Mouse (Mus musculus) adrenal gland (tissue): ENCODE measurements at regions not wholly inside any gene's neighbourhood (a gene's known extent, or its start where the extent isn't known, plus 50 kb on each side); places are given as distances from the start of the nearest gene placed in this dataset.

ENCODE experiments used
- intact Hi-C: fragments of 180-260 bp; cut with DNase I; formaldehyde crosslinking; loops from one replicate; pipeline ENCODE4 v1.15.1; 2025

DNA sequence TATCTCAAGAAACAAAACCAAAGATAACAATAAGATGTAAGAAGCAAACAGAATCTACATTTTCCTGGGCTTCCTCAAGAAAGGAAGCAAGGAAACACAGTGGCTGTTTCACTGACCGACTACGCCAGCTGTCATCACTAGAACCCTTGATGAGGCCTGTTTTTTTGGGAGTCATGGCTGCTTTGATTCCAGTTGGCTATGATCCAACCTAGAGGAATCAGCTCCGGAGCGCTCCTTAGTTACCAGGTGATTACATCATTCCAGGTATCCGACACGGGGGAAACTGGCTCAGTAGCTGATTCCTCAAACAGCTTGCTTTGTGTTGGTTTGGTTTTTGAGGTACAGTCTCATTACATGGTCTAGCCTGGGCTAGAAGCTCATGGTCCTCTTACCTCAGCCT, 84.1 kb upstream of the Galnt15 start:
- intact Hi-C loops = loop anchor here (10.0 kb wide), 1 partner anchor 290 kb away; no protein-coding TSS in a partner anchor

DNA sequence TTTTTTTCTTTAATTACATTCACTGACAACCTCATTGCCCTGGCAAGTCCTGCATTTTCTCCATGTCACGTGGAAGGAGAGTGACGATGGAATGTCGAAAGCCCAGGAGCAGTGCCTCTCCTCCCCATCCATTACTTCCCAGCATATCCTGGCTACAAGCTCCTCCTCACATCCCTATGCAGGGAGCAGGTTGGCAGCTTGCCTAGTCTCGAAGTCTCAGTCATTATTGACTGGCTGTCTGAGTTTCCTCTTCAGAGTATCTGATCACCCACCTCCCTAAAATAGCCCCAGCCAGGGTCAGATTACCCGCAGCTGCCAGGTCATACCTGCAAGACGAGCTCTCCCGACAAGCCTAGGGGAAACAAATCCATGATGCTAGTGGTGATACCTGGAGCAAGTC, 83.7 kb upstream of the Galnt15 start:
- intact Hi-C loops = loop anchor here (10.0 kb wide), 1 partner anchor 290 kb away; no protein-coding TSS in a partner anchor

DNA sequence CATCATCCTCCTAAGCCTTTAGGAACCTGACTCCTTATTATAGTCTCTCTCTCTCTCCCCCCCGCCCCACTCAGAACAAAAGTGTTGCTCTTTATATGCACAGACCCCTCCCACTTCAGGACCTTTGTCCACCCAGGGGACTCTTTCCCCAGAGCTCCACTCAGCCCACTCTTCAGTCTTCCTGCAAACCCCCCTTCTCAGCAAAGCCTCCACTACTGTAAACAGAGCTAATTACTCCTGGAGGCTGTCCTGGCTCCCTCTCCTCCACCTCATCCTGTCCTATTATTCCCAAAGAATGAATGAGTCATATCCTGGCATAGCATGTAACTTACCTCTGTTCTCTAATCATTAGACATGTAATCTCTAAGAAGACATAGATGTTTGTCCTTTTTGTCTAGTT, 82.8 kb upstream of the Galnt15 start:
- intact Hi-C loops = loop anchor here (10.0 kb wide), 1 partner anchor 291 kb away; no protein-coding TSS in a partner anchor

DNA sequence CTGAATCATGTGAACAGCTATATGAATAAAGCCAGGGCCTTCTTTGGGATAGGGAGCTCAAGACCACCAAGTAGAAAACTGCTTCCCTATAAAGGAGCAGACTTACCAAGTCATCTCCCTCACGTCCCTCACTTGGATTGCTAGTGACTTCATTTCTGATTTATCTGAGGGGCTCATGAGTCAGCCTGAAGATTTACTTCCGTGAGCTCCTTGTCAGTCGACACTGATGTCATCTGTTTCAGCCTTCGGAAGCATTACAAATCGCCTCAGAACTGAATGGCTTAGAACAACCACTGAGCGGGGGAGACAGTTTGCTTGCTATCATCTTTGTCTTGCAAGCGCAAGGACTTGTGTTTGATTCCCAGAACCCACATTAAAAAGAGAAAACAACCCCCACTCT, 81.5 kb upstream of the Galnt15 start:
- intact Hi-C loops = loop anchor here (10.0 kb wide), 1 partner anchor 292 kb away; no protein-coding TSS in a partner anchor

DNA sequence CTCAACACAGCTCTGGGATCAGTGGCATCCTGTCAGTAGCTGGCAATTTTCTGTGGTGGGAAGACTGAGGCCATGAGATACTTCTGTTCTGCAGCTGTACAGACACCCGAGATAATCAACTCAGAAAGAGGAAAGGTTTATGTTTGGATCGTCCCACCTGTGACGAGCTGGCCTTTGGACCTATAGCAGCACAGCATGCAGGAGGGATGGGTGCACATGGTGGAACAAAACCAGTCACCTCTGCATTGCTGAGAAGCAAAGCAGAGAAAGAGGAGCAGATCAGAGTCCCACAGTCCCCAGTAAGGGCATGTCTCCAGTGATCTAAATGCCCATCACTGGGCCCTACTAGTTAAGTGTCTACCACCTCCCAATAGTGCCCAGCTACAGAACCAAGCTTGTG, 76.9 kb upstream of the Galnt15 start:
- intact Hi-C loops = no loop called here

DNA sequence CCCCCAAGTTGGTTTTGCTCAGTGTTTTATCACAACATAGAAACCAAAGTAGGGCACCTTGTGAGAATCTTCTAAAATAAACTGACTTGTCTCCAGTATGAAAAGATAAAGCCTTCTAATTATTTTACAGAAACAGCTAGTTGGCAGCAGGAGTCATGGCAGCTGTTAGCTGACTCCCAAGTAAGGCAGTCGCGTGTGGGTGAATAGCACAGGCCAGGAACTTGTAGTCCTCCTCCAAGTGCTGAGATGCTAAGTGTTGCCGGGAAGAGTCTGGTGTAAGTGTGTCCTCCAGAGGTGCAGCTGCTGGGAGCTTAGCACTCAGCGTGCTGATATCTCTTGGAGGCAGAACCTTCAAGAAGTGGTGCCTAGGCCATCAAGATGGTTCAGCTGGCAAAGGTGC, 75.0 kb upstream of the Galnt15 start:
- intact Hi-C loops = no loop called here

DNA sequence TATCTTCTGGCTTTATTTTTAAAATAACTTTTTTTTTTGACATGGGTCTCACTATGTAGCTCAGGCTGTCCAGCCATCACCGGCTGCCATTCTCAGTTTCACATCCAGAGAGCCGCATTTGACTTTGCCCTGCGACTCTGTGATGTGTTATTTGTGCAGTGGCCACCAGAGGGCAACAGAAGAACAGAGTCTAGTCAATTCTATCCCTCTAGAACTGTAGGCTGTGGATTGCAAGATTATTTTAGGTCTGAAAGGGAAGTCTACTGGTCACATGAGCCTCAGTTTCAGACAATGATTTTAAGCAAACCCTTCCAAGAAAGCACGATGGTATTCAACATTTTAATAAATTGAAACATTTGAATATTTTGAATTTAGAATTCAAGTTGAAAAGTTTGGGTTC, 73.8 kb upstream of the Galnt15 start:
- intact Hi-C loops = loop anchor here (1.0 to 5.0 kb wide), 2 partner anchors 77 to 122 kb away; no protein-coding TSS in a partner anchor

DNA sequence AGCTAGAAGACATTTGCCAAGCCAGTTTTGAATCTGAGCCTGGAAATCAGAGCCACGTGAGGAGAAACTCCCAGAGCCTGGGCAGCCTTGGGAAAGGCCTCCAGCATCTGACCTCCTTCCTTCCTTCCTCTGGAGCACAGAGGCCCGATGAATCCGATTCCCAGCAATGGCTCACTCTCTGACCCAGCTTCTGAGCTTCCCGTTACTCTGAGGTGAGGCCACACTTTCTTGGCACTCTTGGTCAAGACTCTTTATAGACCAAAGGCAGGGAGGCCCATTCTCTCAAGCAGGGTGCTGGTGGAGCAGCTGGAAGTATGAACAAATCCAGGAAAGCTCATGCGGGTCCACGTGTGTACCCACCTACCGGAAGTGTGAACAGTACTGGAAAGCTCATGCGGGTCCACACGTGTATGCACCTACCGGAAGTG, 71.6 kb upstream of the Galnt15 start:
- intact Hi-C loops = loop anchor here (5.0 kb wide), 1 partner anchor 120 kb away; no protein-coding TSS in a partner anchor

DNA sequence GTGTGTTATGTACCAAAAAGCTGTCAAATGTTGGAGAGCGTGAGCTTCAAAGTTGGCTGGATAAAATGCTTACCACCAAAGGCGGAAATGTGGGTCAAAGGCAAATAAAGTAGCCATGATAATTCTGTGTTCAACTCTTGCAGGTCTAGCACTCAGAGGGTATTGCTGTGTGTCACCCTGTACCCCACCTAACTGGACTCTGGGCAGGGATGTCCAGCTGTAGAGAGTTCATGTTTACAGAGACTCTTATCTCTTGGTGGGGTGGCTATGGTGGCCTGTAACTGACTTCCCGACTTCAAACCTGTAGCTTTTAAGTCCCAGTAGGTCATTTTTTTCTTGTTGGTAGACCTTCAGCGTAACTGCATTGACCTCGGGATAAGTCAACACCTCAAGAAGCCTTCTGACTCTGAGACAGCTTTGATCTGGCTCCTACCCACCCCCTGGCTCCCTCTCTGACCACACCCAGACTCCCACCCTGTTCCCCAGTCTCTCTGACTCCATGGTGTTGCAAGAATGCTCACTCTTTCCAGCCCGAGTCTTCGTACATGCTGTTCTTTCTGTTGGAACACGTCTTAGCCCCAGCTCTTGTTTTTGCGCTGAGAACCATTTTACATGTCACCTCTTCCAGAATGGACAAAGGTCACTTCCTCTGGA, 68.5 kb upstream of the Galnt15 start:
- intact Hi-C loops = no loop called here

DNA sequence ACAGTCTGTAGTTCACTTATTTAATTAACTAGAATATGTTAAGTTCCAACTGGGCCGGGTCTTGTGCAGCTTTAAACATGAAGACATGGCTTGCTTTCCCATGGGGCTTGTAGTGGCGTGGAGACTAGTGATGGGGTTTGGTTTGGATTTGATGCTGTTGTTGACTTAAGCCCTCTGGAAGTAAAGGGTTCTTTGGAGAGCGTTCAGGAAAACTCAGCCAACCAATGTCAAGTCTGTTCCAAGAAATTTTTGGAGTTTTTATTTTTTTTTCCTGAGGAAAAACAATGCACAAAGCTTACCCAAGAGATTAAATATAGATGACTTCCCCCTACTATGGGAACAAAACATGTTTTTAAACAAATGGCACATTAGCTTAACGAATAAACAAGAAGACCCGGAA, 67.3 kb upstream of the Galnt15 start:
- intact Hi-C loops = no loop called here

DNA sequence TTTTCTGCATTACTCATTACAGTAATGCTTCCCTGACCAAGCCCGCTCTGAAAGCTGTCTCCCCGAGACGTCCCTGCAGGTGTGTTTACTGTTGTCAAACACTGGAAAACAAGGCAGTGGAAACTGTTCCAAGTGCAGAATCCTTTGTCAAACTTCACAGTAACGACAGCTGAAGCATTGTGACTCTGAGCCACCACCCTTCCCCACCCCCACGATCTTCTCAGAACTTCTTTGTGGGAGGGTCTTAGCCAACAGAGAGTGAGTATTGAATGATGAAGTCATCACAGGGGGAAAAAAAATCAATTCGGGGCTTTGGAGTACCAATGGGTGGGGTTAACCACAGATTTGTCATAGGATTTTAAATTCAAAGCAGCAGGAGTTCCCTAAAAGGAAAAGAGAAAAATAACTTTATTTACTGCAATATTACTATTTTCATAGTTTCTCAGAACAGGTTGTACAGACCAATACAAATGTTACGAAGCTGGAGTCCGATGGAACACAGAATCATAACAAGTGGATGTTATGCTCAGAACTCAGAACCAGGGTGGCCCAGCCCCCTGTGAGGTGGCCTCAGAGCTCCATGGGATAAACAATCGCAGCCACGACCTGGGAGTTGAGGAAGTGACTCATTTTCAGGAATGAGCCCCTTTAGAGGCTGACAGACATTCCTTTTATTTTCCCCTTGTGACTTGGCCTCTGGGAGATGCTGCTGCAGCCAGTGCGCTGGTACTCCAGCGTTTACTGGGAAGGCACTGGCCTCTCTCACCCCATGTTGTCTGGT, 65.5 kb upstream of the Galnt15 start:
- intact Hi-C loops = no loop called here

DNA sequence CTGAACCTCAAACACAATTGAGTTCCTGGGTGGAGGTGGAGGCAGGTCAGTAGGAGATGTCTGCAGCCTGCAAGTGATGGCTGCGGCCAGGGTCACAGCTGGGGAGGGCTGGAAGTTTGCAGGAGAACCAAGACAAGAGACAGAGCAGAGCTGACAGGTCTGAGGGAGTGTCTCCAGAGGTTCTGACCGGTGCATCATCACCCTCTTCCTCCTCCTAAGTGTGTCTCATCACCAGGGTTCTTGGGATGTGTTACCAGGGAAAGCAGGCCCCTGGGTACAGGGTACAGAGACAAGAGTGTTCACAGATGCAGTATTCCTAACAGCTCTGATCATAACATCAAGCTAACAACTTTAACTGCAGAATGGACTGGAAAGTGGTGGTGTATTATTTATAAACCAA, 64.7 kb upstream of the Galnt15 start:
- intact Hi-C loops = no loop called here

DNA sequence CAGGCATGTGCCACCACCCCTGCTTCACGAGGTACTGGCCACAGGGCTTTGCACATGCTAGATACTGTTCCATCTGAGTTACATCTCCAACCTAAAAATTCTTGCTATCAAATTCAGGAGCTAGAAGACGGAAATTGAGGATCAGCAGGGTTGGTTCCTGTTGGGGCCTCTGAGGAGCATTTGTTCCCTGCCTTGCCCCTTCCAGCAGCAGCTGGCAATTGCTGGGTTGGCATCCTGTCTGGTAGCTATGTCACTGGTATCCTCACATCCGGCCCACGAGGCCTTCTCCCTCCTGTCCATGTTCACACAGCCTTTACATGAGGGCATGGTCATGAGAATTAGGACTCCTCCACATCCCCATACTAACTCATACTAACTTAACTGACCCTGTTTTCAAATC, 64.0 kb upstream of the Galnt15 start:
- intact Hi-C loops = no loop called here

DNA sequence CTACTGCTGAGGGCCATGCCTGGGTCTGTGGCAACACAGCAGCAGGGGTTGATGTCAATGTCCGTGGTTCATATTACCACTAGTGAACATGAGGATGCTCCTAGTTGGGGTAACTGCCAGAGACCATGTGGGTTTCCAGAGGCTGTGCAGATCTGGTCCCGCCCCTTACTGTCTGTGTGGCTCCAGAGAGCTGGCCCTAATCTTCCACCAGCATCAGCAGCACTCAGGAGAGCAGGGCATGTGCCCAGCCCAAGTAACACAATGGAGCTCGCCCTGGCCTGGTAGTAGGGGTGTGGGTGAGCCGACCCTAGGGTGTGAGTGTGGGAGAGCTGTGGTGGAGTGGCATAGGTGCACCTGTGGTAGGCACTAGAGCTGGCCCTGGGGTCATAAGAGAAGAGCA, 59.3 kb upstream of the Galnt15 start:
- intact Hi-C loops = no loop called here

DNA sequence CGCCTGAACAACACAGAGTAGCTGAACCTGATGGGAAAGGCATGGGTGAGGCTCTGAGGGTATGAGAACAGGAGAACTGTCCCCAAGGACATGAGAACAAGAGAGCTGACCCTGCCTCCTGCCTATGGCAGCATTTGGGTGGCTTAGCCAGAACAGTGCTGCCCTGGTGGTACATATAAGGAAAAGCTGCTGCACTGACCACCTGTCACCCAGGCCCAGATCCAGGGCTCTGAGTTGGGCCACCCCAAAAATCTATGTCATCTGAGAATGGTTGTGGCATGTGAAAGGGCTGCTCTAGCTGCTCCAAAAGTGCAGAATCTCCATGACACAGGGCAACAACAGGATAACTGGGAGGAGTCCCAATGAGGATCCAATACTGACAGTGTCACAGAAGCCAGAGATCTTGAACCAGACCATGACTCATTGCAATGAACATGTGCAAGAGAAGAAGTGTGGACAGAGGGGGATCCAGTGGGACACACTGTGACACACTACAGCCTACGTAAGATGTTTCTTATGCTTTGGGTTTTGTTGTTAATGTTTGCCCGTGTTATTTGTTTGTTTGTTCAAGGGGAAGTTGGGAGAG, 58.5 kb upstream of the Galnt15 start:
- intact Hi-C loops = no loop called here

DNA sequence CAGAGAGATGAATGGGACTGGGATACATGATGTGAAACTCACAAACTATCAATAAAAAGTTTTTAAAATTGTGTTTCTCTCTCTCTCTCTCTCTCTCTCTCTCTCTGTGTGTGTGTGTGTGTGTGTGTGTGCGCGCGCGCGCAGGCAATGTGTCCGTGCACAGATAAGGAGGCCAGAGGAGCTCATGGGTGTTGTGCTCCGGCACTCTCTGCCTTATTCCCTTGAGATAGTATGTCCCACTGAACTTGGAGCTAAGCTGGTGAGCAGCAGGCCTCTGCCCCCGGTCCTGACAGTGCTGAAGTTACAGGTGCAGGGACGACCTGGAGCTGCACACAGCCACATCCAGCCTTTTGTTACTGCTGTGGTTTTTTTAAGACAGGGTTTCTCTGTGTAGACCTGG, 57.9 kb upstream of the Galnt15 start:
- intact Hi-C loops = no loop called here

DNA sequence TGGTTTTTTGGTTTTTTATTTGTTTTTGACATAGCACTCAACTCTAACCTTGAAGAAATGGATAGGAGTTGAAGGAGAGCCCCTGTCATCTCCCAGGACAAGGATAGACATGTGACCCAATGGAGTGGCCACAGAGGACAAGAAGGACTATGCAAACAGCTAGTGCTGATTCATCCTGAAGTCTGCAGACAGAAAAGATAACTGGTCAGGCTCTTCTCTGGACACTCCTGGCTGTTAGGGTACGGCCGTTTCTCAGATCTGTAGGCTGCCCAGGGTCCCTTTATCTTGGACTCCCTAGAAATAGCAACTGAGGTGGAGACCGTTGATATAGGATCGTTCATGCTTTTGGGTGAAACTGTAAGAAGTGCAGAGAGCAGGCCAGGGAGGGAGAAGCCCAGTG, 55.1 kb upstream of the Galnt15 start:
- intact Hi-C loops = no loop called here

DNA sequence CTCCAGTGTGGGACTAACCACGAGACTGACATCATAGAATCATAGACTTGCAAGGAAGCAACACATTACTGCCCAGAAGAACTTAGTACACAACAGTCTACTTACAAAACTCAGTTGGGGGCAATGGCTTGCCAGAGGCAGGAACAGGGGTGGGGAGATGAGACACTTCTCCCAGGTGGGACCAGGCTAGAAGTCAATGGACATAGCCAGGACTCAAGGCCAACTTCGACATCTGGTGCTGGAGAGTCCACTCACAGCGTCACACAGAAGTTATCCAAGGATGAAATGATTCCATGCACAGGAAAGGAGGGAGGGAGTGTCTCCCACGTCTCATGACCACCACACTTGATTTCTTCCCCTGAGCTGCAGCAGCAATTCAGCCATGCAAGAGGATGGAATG, 50.6 kb upstream of the Galnt15 start:
- intact Hi-C loops = no loop called here

DNA sequence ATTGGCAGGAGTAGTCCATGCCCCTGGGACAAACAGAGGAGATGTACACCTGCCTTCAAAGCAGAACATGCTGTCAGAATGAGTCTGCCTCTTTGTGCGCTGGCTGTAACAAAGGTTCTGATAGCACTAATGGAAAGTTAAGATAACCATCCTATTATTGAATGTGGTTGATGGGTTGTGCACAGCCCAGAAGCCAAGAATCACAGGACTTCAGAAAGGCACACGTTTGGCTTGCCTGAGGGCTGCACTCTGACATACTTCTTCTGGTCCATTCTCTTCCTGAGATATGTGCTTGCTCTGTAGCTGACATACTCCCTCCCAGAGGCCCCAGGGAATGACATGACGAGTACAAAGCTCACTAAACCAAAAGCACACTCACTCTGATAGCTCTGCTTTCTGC, 50.1 kb upstream of the Galnt15 start:
- intact Hi-C loops = no loop called here
